Mouse (Mus musculus): ENCODE results near the gene Mycn.

Gene Mycn

DNA sequence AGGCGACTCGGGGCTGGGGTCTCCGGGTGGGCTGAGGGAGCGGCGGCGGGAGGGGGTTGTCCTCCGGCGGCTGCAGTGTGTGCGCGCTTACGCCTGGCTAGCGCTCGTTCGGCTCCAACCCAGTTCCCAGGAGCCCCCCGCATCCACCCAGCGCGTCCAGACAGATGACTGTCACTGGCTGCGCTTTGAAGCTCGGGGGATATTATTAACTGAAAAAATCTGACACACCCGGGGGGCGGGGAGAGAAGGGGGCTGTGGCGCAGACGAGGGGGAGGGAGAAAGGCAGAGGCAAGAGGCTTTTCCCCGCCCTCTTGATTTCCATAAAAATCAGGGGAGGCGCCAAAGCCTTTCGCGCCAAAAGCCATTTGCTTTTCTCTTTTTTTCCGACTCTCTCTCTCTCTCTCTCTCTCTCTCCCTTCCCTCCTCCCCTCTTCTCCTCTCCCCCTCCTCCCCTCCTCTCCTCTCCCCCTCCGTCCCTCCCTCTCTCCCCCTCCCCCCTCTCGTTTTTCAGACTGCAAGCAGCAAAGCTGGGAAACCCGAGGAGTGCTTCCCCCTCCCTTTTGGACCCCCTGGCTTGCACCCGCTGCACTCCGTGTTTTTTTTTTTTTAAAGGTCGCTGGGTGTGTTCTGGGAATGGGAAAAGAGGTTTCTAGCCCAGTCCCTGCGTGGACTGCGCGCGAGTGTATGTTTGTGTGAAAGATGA, at the start of gene Mycn:
TSS of gene Mycn (minus strand) at position 254 of the 703 bp plus-strand sequence.
- no peak for DNase-seq (ENCODE audit: extremely low read depth, low read depth)

DNA sequence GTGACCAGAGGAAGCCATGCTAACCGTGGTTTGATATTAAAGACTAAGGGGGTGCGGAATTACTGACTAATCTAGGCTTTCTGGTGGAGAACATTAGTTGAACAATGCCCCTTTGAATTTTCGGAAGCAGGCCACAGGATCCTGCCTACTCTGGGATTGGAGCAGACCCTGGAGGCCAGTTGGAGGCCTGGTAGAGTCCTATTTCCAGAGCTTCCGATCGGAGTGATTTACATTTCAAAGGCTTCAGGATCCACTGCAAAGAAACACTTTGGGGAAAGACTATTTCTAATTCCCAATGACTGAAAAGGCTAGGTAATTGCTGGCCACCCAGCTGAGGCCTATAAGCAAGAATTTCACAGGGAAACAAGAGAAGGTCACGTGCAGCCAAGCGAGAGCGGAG, 45.7 kb upstream of the Mycn start:
- DNase-seq (ENCODE audit: extremely low read depth, low read depth) = no peak

DNA sequence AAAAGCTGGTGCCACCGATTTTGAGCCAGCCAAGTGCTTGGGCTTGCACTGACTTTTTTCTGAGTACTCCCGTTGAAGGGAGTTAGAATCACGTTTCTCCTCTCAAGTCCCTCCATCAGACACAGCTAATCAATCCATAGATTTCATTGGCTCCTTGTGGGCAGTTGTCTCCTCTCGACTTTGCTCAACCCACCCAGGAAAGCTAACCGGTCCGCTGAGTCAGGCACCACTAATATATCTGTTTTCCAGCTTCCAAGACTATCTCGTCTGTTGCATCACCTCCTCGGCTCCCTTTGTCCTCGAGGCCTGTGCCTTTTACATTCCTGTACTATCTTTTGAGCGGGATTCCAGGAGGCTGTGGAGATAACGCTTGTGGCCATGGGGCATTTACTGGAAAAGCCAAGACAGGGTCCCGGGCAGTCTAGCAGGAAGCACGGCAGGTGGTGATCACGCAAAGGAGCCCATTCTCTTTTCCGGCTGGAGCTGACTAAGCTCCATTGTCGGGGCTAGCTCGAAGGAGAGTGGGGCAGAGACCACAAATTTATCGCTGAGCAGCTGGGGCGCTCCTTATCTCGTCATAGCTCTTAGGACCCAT, 45.0 kb upstream of the Mycn start:
- no peak for DNase-seq (ENCODE audit: extremely low read depth, low read depth)

DNA sequence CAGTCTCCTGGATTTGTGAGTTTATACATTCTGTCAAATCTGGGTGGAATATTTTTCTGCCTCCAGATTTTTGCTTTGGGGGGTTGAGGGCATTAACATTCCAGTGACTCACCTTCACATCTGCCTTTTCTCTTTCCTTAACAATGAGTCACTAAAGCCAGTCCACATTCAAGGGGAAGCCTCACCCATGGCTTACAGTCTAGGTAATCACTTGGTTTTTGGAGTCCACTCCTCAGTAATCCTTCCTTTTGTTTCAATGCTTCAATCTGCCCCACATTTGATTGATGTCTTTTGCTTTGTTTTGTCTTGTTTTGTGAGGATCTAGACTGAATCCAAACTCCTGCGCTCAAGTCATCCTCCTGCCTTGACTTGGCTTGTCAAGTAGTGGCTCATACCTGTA, 41.3 kb upstream of the Mycn start:
- no peak for DNase-seq (ENCODE audit: extremely low read depth, low read depth)

DNA sequence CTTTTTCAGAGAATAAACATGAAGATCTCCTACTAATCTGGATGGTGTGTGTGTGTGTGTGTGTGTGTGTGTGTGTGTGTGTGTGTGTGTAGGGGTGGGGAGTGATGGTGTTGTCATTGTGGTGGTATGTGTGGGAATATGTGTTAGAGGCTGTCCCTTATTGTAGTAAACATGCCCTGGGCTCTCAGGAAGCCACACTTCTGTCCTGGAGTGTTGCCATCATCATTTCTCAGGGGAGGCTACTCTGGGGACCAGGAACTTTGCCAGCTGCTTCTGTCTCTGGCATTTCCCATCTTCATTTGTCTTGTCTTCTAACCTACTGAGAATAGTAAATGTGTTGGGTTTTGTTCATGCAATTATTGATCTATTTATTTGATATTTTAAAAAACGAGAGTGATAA, 33.7 kb upstream of the Mycn start:
- no peak for DNase-seq (ENCODE audit: extremely low read depth, low read depth)

DNA sequence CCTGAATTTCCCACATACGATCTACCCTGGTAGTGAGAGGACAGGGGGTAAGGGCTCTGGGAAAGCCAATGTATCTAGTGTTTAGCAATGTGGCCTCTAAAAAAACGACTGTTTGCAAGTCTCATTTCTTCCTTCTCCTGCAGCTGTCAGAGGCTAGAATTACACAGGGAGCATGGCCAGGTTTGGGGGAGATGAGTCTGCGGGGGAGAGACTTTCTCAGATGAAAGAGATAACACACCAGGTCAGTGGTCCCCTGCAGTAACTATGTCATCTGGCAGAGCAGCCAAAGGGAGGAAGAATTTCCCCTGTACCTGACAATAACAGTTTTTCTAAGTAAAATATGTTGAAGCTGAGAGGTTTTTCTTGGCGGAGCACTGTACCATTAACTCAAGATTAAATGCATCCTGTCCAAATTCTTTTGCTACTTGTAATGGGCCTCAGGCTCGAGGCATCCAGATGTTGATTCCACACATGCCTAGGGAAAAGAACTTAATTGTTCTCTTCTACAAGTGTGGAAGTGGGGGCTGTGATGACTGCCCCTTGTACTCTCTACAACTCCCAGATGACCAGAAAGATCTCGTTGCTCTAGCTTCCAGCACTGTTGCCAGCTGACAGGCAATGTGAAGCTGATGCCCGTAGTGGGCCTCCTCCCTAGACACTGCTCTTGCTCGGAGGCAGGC, 31.2 kb upstream of the Mycn start:
- no peak for DNase-seq (ENCODE audit: extremely low read depth, low read depth)

DNA sequence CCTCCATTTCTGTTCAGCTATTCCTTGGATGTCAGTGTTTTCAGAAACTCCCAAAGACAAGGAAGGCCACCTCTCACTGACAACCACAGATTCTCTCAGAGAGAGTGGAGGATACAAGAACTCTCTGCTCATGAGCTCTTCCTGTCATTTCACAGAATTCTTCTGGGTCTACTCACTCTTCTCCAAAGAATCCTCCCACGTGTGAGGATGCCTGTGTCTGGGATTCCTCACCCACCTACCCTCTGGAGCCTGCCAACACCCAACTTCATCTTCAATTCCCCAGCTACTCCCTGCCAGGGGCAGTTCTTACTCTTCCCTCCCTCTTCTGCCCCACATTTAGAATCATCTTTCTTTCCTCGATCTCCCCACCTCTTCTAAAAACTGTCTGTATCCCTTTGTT, 26.2 kb upstream of the Mycn start:
- no peak for DNase-seq (ENCODE audit: extremely low read depth, low read depth)

DNA sequence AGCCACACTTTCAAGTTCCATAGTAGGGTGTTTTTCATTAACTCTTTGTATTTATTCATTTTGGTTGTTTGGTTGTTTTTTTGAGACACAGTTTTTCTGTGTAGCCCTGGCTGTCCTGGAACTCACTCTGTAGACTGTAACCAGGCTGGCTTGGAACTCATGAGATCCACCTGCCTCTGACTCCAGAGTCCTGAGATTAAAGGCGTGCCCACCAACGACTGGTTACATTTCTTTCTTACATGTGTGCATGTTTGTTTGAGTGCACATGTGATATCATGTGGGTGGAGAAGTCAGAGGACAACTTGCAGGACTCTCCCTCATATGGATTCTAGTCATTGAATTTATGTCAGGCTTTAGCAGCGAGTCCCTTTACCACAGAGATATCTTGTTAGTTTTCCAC, 23.1 kb upstream of the Mycn start:
- DNase-seq (ENCODE audit: extremely low read depth, low read depth) = no peak

DNA sequence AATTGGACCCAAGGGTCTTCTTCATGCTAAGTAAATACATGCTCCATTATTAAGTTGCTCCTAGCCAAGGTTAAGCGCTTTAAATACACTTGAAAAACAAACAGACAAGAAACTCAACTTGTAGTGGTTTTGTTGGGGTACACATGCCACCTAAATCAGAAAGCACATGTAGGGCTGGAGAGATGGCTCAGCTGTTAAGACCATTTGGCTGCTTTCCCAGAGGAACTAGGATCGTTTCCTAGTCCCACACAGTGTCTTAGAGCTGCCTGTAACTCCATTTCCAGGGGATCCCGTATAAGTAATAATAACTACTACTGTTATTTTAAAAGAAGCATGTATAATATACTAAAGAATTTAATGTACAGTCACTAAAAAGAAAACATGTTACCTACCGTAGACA, 5.9 kb upstream of the Mycn start:
- no peak for DNase-seq (ENCODE audit: extremely low read depth, low read depth)

DNA sequence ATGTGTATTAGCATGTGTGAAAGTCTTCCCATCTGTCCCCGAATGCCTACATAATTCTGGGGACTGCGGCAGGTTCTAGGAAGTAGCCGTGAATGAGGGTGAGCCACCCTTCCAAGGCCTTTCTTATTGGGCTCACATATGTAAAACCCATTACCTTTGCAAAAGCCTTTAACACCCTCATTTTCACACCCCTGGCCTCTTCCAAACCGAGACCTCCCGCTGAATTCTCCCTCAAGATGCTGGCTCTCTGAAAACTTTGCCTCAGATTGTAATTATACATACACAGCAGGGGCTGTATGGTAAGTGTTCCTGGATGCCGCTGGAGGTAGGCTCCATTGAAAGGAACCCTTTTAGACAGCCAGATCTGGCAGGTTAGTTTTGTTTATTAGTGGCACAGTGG, 1.6 kb upstream of the Mycn start:
- DNase-seq (ENCODE audit: extremely low read depth, low read depth) = no peak

DNA sequence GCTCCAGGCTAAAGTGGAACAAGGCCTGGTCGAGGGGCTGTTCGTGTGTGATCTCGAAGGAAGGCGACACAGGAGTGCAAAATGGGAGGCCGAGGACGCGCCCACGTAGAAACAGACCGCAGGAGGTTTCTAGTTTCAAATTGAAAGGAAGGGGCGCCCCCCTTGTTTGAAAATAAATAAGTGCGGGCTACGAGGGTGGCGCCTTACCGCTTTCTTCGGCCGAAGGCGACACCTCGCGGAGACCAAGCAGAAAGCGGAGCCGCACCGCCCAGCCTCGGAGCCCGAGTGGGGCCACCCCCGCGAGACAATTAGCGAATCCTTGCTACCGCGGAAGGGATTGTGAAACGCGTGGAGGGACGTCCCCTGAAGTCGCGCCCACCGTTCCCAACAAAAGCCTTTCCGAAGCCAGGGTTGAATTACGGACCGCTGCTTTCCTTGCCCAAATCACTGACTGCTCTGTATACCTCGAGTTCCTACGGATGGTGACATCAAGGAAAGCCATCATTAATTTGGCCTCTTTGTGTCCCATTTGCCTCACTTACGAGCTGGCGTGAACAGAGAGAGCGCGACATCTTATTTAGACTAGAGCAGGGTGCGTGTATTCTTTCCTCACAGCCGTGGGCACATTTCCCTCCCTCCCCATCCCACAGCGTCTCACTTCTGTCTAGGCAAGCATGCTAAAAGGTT, 793 bp upstream of the Mycn start:
- DNase-seq (ENCODE audit: extremely low read depth, low read depth) = no peak

DNA sequence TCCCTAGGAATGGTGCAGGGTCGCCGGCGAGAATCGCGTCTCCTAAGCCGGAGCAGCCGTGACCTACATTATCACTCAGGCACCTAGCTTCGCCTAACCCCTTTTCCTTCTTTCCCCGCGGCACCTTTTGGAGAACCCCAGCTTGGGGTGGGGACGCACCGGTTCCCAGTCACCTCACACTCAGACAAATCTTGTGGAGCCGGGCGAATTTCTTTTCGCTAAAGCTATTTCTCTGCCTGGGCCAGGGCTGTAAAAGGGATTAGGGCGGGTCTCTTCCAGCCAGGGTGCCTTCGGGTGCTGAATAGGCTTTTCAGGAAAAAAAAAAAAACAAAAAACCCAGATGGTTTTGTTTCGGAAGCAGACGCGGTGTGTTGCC, 597 bp downstream of the Mycn start:
- DNase-seq (ENCODE audit: extremely low read depth, low read depth) = no peak

DNA sequence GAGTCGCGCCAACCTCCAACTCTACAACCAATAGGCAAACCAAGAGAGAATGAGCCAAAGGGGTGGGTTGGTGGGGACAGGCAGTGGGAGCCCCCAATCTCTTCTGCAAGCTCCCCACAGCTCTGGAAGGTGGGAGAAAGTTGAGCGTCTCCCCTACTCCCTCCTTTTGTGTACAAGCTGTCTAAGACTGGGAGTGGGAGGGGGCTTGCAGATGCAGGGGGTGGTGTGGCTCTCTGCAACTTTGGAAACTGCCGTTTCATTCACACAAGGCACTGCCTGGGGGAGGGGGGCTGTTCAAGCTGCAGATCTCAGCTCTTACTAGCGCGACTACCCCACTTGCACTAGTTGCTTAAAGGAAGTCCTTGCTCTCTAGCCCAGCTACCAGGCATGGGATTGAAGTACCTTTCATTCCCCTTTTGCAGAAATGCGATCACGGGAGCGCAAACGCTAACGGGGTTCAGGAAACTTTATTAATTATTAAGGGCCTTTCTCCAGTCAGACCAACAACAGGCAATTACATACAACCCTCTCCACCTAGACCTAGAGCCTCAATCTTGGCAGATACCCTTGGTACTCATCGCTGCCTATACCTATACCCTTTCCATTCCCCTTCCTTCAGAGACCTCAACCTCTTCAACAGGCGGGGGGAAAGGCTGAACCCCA, 1.1 kb downstream of the Mycn start:
- DNase-seq (ENCODE audit: extremely low read depth, low read depth) = no peak

DNA sequence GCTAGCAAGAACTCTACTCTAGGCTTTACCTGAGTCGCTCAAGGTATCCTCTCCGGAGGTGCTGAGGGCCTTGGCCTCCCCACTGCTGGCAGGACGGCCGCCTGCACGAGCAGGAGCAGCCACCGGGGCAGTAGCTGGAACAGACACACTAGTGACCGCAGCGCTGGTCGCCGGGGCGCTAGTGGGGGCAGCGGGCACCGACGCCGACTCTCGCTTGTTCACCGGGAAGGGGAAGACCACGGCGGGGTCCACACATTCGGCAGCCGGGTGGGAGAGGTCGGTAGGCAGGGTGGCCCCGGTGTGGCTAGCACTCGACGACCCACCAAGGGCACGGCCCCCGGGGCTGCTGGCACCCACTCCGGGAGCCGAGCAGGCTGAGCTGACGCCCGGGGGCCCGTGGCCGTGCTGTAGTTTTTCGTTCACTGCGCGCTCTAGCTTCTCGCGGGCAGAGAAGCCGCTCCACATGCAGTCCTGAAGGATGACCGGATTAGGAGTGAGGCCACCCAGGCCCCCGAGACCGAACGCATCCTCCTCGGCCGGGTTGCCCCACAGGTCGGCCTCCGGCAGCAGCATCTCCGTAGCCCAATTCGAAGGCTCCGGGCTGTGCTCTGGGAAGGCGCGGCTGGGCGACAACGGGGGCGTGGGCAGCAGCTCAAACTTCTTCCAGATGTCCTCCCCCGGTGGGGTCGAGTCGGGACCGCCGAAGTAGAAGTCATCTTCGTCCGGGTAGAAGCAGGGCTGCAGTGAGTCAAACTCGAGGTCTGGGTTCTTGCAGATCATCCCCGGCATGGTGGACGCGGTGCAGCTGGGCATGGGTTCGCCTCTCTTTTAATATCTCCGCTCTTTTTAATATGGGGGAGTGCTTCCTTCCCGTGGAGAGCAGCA, 1.9 kb downstream of the Mycn start:
- no peak for DNase-seq (ENCODE audit: extremely low read depth, low read depth)

DNA sequence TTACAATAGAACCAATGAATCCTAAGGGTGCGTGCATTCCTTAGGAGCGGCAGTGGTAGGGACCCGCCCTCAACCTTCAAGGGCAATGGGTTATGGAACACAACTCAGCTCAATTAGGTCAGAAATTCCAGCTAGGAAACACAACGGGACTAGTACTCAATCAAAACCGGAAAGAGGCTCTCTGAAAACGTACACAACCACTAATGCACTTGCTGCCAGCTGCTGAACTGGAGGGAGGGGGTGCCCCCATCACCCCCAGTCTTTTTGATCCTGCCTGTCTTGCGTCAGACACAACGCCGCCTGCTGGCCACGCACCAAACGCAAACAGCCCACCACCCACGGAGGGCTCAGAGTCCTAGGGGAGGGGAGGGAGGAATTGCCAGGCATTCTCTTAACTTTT, 2.9 kb downstream of the Mycn start:
- DNase-seq (ENCODE audit: extremely low read depth, low read depth) = no peak

DNA sequence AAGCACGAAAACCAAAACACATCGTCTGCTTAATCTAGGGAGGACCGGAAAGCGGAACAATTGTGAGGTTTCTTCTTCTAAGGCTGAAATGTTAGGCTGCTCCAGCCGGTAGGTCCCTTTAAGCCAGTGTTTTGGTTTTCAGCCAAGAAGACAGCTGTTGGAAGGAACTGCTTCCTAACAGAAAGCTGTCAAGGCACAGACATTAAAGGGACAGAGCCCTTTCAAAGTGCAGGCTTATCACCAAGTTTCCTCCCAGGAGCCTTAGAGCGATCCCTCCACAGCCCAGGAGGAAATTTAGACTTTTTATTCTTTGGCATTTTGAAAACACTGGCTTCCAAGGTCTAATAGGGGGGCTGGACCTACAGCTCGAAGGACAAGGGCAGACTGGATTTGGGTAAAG, 3.4 kb downstream of the Mycn start:
- DNase-seq (ENCODE audit: extremely low read depth, low read depth) = no peak

DNA sequence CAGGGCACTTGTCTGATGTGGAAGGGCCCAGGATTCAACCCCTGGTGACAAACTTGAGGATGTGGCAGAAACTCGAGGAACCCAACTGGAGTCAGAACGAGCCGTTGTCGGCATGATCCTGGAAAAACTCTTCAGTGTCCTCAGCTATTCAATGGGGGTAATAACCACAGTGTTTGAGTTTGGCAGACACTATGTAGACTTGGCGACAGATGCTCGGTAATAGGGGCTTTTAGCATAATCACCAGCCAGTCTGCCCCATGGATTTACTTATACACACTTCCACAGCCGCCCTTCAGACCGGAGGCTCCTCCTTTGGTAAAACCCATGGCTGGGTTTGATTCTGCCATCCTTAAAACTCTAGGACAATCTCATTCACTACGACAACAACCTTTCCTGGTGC, 4.0 kb downstream of the Mycn start:
- DNase-seq (ENCODE audit: extremely low read depth, low read depth) = no peak

DNA sequence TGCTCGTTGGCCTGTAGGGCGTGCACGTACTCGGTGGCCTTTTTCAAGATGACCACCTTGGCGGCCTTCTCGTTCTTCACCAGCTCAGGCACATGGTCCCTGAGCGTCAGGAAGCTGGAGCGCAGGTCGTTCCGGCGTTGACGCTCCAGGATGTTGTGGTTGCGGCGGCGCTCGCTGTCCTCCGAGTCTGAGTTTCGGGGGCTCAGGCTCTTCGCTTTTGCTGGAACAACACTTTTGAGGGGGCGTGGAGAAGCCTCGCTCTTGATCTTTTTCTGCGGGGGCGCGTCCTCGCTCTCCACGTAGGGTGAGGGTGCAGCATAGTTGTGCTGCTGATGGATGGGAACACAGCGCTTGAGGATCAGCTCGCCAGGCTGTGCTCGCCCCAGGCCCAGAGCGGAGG, 4.6 kb downstream of the Mycn start:
- DNase-seq (ENCODE audit: extremely low read depth, low read depth) = no peak

DNA sequence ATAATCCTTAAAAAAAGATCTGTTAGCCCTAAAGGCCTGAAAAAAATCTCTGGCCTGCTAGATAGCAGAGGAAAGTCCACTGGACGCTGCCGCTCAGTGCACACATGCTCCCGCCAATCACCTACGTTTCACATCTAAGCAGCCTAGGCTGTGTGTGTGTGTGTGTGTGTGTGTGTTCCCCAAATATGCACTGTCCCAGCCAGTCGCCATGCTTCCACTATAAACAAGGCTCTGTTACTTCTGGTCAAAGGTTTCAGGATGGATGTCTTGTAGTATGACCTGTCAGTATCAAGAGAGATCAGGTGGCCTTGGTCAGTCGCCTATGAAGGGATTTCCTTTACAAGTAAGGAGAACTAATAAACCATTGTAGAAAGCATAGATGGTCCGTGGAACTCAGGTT, 9.5 kb downstream of the Mycn start:
- DNase-seq (ENCODE audit: extremely low read depth, low read depth) = no peak

DNA sequence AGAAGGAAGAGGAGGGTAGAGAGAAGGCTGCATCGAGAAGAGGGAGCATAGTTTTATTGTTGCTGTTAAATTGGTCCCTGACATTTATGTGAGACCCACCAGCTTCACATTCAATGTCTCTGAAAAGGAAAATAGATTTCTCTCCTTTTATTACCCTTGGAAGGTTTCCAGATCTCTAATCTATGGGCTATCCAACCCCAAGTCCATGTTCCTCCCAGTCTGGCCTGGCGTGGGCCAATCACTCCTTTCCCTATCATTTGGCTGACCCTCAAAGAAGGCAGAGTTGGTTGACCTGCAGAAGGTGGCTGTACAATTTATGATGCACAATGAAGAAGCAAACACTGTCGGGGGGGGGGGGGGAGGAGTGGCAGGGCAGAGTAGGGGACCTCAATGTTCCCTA, 13.5 kb downstream of the Mycn start:
- no peak for DNase-seq (ENCODE audit: extremely low read depth, low read depth)

DNA sequence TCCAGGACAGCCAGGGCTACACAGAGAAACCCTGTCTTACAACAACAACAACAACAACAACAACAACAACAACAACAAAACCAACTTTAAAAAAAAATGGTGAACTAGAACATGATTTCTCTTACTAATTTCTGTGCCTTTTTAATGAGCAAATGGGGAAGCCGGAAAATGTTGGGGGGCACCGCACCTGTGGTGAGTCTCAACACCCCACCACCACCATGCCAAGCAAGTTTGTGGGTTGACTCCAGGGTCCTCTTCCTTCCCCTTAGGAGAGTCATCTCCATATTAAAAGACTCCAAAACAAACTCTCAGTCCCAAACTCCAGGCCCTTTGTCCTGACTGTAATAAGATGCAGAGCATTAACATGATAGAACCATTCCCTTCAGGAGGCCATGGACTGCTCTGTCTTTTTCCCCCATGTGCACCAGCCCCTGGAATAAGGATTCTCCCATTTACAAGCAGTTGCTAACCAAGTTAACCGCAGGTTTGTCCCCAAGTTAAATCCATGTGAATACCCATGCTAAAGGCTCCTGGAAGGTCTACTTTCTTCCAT, 14.7 kb downstream of the Mycn start:
- DNase-seq (ENCODE audit: extremely low read depth, low read depth) = no peak
